19 mouse cellular contexts compared by ENCODE assay signal in the genomic region with DNA sequence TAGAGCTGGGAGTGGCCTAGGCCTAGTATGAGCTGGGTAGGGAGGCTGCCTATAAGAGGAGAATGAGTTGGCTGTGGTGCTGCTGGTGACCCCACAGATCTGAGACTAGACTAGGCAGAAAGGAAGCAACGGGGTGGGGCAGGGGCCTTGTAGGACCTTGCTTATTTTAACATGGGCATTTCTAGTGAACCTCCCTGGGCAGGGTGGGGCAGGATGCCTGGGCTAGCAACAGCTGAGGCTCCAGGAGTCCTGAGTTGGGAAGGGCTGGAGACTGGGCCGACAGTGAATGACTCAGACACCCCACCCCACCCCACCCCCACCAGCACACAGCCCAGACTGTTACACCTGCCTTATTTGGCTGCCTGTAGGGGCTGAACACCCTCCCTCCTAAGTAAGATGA. TPM values are rescaled to one million over a fixed set of nuclear protein-coding genes. Genes with fewer than 3 reads are reported as not detected.
DNase-seq lines count a peak whose midpoint lies in the region; TF ChIP-seq lines count a peak whose summit lies in the region.
"Had no signal": no experiment of that assay in that cellular context is flagged by ENCODE, and none has a peak within 500 bp of the region (broad histone marks: within the 10 kb centered on the region; RNA-seq: fewer than 3 reads in every experiment).

No protein-coding gene starts in this region.

- peak; percentile 95 for DNase-seq in heart, adult 11 months
- DNase-seq in heart, postnatal 14 days = no peak
- no peak for DNase-seq in layer of hippocampus, adult 2 months (ENCODE audit: low spot score in 2 of 2)
- no peak for DNase-seq in layer of hippocampus, adult 18-20 months (ENCODE audit: low spot score in 2 of 2)
- DNase-seq in MN1 (ENCODE audit: low spot score) = peak; percentile 32
- DNase-seq in right cerebral cortex, postnatal 4 days = no peak
- no peak for DNase-seq in lung, adult 2 months
- DNase-seq: adrenal gland, postnatal 25 days; B cell, adult 2 months; cerebellum, postnatal 10 days; gastrocnemius, postnatal 36 days; heart, postnatal 4 days; layer of hippocampus, adult 9-11 months; lung, postnatal 10 days had no signal

- peaks cover 72% of the 10 kb centered on the region for H3K36me3 ChIP-seq in myocyte (ENCODE audit: control insufficient read depth, insufficient read depth)

- intact Hi-C loops in heart, postnatal 14 days (cut with DNase I) = no loop called here

- H3K4me2 ChIP-seq in myocyte (ENCODE audit: low read depth) = peak overlapping the region; percentile 53
- H3K4me2 ChIP-seq: liver, embryonic 12.5 days; neural tube, embryonic 12.5 days had no signal

- peaks cover 43% of the 10 kb centered on the region for H3K79me2 ChIP-seq in myocyte (ENCODE audit: control insufficient read depth, insufficient read depth)

- H3K27ac ChIP-seq in layer of hippocampus, adult 2 months = peak overlapping the region; percentile 74
- H3K27ac ChIP-seq: liver, embryonic 12.5 days; neural tube, embryonic 12.5 days had no signal

- WGBS in lung, adult 2 months = 40% methylated on average over 2 of the region's 2 CpGs

- H3K4me3 ChIP-seq in layer of hippocampus, adult 2 months = no peak overlapping the region
- no peak overlapping the region for H3K4me3 ChIP-seq in myocyte
- no peak overlapping the region for H3K4me3 ChIP-seq in lung, adult 2 months (replicated peaks; ENCODE audit: extremely low read depth, low read depth, low read length)
- H3K4me3 ChIP-seq: liver, embryonic 12.5 days; megakaryocyte, embryonic 14.5 days; neural tube, embryonic 12.5 days had no signal

- no peaks in the 10 kb centered on the region for H3K27me3 ChIP-seq in myocyte (ENCODE audit: control insufficient read depth, insufficient read depth, insufficient read length)
- H3K27me3 ChIP-seq: liver, embryonic 12.5 days; megakaryocyte, embryonic 14.5 days; neural tube, embryonic 12.5 days had no signal

- no peak for TF ChIP-seq CTCF in layer of hippocampus, adult 2 months (conservative IDR thresholded peaks at IDR 0.05)
- no peak for TF ChIP-seq CTCF in lung, adult 2 months (IDR thresholded peaks at IDR 0.05; ENCODE audit: insufficient read depth, low read length)

- TF ChIP-seq POLR2A in myocyte (IDR thresholded peaks at IDR 0.05; ENCODE audit: insufficient read length, low read depth) = no peak
- TF ChIP-seq POLR2A in lung, adult 2 months (IDR thresholded peaks at IDR 0.05; ENCODE audit: borderline replicate concordance, extremely low read depth, low read depth, low read length) = no peak

- no peak overlapping the region for H3ac ChIP-seq in myocyte (ENCODE audit: control insufficient read depth, insufficient read length)

- H3K4me1 ChIP-seq in lung, adult 2 months (ENCODE audit: control insufficient read depth, insufficient read depth, low read length) = peaks cover 17% of the 10 kb centered on the region

TF ChIP-seq in myocyte, 11 proteins besides CTCF, POLR2A, EP300 and RAD21:
- TF ChIP-seq MAX (IDR thresholded peaks at IDR 0.05; ENCODE audit: low read depth) = no peak
- TF ChIP-seq TCF12 (IDR thresholded peaks at IDR 0.05; ENCODE audit: insufficient read depth, poor library complexity, severe bottlenecking) = peak; percentile 53
- TF ChIP-seq CEBPB (IDR thresholded peaks at IDR 0.05; ENCODE audit: insufficient read depth, poor library complexity, severe bottlenecking) = no peak
- no peak for TF ChIP-seq USF1 (IDR thresholded peaks at IDR 0.05; ENCODE audit: low read depth)
- peak; percentile 44 for TF ChIP-seq POLR2AphosphoS2 (IDR thresholded peaks at IDR 0.05; ENCODE audit: insufficient read length, low read depth)
- TF ChIP-seq SRF (IDR thresholded peaks at IDR 0.05; ENCODE audit: control insufficient read depth, insufficient read length, low read depth) = peak; percentile 87
- peak; percentile 64 to 93 (median 74) for TF ChIP-seq MYOG (IDR thresholded peaks at IDR 0.05; ENCODE audit: control insufficient read depth in 1 of 3, insufficient read depth in 1 of 3, insufficient read length in 2 of 3, low read depth in 2 of 3)
- TF ChIP-seq E2F4 (IDR thresholded peaks at IDR 0.05; ENCODE audit: insufficient read depth) = no peak
- TF ChIP-seq TCF3 (IDR thresholded peaks at IDR 0.05; ENCODE audit: insufficient read length, low read depth) = peak; percentile 28
- peak; percentile 30 to 94 (median 77) for TF ChIP-seq MYOD1 (IDR thresholded peaks at IDR 0.05; ENCODE audit: control insufficient read depth in 1 of 3, insufficient read length in 2 of 3, low read depth in 2 of 3)
- TF ChIP-seq REST (IDR thresholded peaks at IDR 0.05; ENCODE audit: insufficient read depth, insufficient read length) = no peak
TF ChIP-seq in myocyte: peak in this region for 6.

RNA-seq across cellular contexts. Expression of gene Tssc4, which starts 6.3 kb away (rescaled TPM):
- 10 to 100 TPM; 19.0 to 20.7 TPM for total RNA-seq in heart, postnatal 14 days (2021)
- total RNA-seq in layer of hippocampus, adult 2 months (2021) = 10 to 100 TPM; 38.5 to 41.4 TPM
- 10 to 100 TPM; 39.1 to 48.2 TPM for total RNA-seq in layer of hippocampus, adult 18-20 months (2021)
- polyA plus RNA-seq in myocyte (2012; fragmentation: generic; extraction: Trizol) = 78.6 TPM
- polyA plus RNA-seq in lung, adult 2 months (2012; rRNA removed) = 83.1 and 85.1 TPM in 2 replicates

RNA-seq across cellular contexts. Expression of gene Cd81, which starts 10.2 kb away (rescaled TPM):
- total RNA-seq in heart, postnatal 14 days (2021) = 100 to 1,000 TPM; 505 to 506 TPM
- total RNA-seq in layer of hippocampus, adult 2 months (2021) = 100 to 1,000 TPM; 419 to 448 TPM
- total RNA-seq in layer of hippocampus, adult 18-20 months (2021) = 100 to 1,000 TPM; 459 to 481 TPM
- 744 TPM for polyA plus RNA-seq in myocyte (2012; fragmentation: generic; extraction: Trizol)
- 575 and 614 TPM in 2 replicates for polyA plus RNA-seq in lung, adult 2 months (2012; rRNA removed)

RNA-seq across cellular contexts. Expression of gene Trpm5, which starts 31.7 kb away (rescaled TPM):
- under 1 TPM; 0.12 TPM for total RNA-seq in heart, postnatal 14 days (2021)
- total RNA-seq in layer of hippocampus, adult 2 months (2021) = not detected
- under 1 TPM in 1 of 2 experiments, not detected in 1; 0.07 TPM for total RNA-seq in layer of hippocampus, adult 18-20 months (2021)
- polyA plus RNA-seq in myocyte (2012; fragmentation: generic; extraction: Trizol) = 6.9 TPM
- 0.42 and 0.62 TPM in 2 replicates for polyA plus RNA-seq in lung, adult 2 months (2012; rRNA removed)
- total RNA-seq: gastrocnemius, postnatal 36 days had no signal
- polyA plus RNA-seq: activated CD4-positive, CD25-positive, alpha-beta regulatory T cell, adult 4 months had no signal

RNA-seq across cellular contexts. Expression of gene Kcnq1, which starts 43.5 kb away (rescaled TPM):
- total RNA-seq in heart, postnatal 14 days (2021) = 10 to 100 TPM; 32.1 to 32.5 TPM
- total RNA-seq in layer of hippocampus, adult 2 months (2021) = under 1 TPM; 0.29 to 0.97 TPM
- under 1 TPM; 0.28 to 0.40 TPM for total RNA-seq in layer of hippocampus, adult 18-20 months (2021)
- polyA plus RNA-seq in myocyte (2012; fragmentation: generic; extraction: Trizol) = 0.12 TPM
- polyA plus RNA-seq in lung, adult 2 months (2012; rRNA removed) = 26.7 and 28.2 TPM in 2 replicates
- polyA plus RNA-seq: activated CD4-positive, CD25-positive, alpha-beta regulatory T cell, adult 4 months had no signal

RNA-seq across cellular contexts. Expression of gene Tspan32, which starts 57.9 kb away (rescaled TPM):
- total RNA-seq in heart, postnatal 14 days (2021) = 1 to 10 TPM in 1 of 2 experiments, under 1 TPM in 1; 0.91 to 1.1 TPM
- under 1 TPM in 1 of 2 experiments, not detected in 1; 0.36 TPM for total RNA-seq in layer of hippocampus, adult 2 months (2021)
- under 1 TPM in 1 of 2 experiments, not detected in 1; 0.17 TPM for total RNA-seq in layer of hippocampus, adult 18-20 months (2021)
- polyA plus RNA-seq in myocyte (2012; fragmentation: generic; extraction: Trizol) = 59.5 TPM
- 7.7 and 11.5 TPM in 2 replicates for polyA plus RNA-seq in lung, adult 2 months (2012; rRNA removed)

Comparison
In these comparisons a context has a peak if more than half of its experiments do, and no peak if none do; other contexts are left out.
1. DNase-seq: peak in heart, adult 11 months (single experiment) and MN1 (single experiment); none in heart, postnatal 14 days (0 of 2), layer of hippocampus, adult 2 months (0 of 2), layer of hippocampus, adult 18-20 months (0 of 2), right cerebral cortex, postnatal 4 days (single experiment) and lung, adult 2 months (single experiment).